Mouse (Mus musculus) ES-Bruce4 (cell line): ENCODE measurements around the gene Tmprss9. TPM values are rescaled to one million over a fixed set of nuclear protein-coding genes. Genes with fewer than 3 reads are reported as not detected.
A peak's percentile ranks its signal among the peaks of the same experiment; 100 is the strongest.

Experiments
- H3K27ac ChIP-seq: 2 replicates; pipeline ENCODE4 v1.5.1; 2012; ENCODE audit warnings: low read length, inconsistent platforms; ENCODE audit not compliant: insufficient read depth
- H3K27me3 ChIP-seq: 2 replicates; pipeline ENCODE4 v1.6.1; 2012; ENCODE audit warnings: mild to moderate bottlenecking, low read length, inconsistent platforms; ENCODE audit not compliant: control insufficient read depth, poor library complexity, insufficient read depth, severe bottlenecking
- H3K36me3 ChIP-seq: 2 replicates; pipeline ENCODE4 v1.6.1; 2012; ENCODE audit warnings: inconsistent platforms, mild to moderate bottlenecking, low read length, moderate library complexity; ENCODE audit not compliant: control insufficient read depth, poor library complexity, insufficient read depth, severe bottlenecking
- H3K4me1 ChIP-seq: one replicate; pipeline ENCODE4 v1.8.1; 2011; ENCODE audit warnings: low read length; ENCODE audit not compliant: control insufficient read depth, insufficient read depth
- H3K4me3 ChIP-seq: 2 replicates; pipeline ENCODE4 v1.5.1; 2011; ENCODE audit warnings: low read depth, mild to moderate bottlenecking, low read length
- H3K9ac ChIP-seq: 2 replicates; pipeline ENCODE4 v1.6.1; 2012; ENCODE audit warnings: low read depth, mild to moderate bottlenecking, inconsistent platforms; ENCODE audit not compliant: poor library complexity, severe bottlenecking
- H3K9me3 ChIP-seq: replicated peaks from 2 replicates; pipeline ENCODE4 v1.6.1; 2012; ENCODE audit warnings: mild to moderate bottlenecking, low read length, inconsistent platforms; ENCODE audit not compliant: control insufficient read depth, poor library complexity, insufficient read depth, severe bottlenecking
- CTCF ChIP-seq: IDR thresholded peaks from one replicate; pipeline ENCODE4 v1.8.1; 2011; ENCODE audit warnings: low read depth, low read length
- EP300 ChIP-seq: IDR thresholded peaks from 2 replicates; pipeline ENCODE4 v1.6.1; 2011; ENCODE audit warnings: low read depth, low read length; ENCODE audit not compliant: insufficient read depth
- POLR2A ChIP-seq: IDR thresholded peaks from one replicate; pipeline ENCODE4 v1.8.1; 2011; ENCODE audit warnings: low read length; ENCODE audit not compliant: insufficient read depth
- polyA plus RNA-seq: library from polyadenylated mRNA; stranded (reverse); fragments of >200 nt; gene quantifications from 2 replicates; pipeline ENCODE4 v1.2.4, GENCODE M21; 2011; ENCODE audit warnings: low read depth; ENCODE audit not compliant: missing spikeins, insufficient read depth, insufficient read length

Tmprss9 gene
- polyA plus RNA-seq, 1 experiment, result 0.22 TPM

DNA sequence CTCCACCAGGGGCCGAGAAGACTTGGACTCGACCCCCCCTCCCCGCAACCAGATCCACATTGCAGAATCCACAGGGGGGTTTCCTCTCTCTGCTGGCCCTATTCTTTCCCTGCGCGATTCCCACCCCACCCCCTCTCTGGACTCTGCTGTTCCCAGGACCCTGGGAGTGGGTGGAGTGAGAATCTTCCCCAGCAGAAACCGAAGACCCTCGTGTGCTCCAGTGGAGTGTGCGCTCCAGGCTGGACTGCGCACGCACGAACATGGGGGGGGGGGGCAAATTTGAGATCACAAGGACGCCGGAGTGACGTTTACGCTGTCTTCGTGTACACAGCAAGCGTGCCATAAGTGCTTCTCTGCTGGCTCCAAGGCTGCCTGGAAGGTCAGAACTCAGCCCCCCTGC lies 64.0 kb downstream of the Tmprss9 start:
- peaks cover 18% of the 10 kb centered on the region for H3K4me1 ChIP-seq
- no peaks in the 10 kb centered on the region for H3K27me3 ChIP-seq
- peaks cover 9% of the 10 kb centered on the region for H3K36me3 ChIP-seq
- TF ChIP-seq CTCF (no peak), EP300 (no peak), POLR2A (no peak)
- no peak overlapping the region for H3K27ac ChIP-seq
- H3K9me3 ChIP-seq, result no peaks in the 10 kb centered on the region
- H3K4me3 ChIP-seq, result peak overlapping the region; percentile 18
- no peak overlapping the region for H3K9ac ChIP-seq

DNA sequence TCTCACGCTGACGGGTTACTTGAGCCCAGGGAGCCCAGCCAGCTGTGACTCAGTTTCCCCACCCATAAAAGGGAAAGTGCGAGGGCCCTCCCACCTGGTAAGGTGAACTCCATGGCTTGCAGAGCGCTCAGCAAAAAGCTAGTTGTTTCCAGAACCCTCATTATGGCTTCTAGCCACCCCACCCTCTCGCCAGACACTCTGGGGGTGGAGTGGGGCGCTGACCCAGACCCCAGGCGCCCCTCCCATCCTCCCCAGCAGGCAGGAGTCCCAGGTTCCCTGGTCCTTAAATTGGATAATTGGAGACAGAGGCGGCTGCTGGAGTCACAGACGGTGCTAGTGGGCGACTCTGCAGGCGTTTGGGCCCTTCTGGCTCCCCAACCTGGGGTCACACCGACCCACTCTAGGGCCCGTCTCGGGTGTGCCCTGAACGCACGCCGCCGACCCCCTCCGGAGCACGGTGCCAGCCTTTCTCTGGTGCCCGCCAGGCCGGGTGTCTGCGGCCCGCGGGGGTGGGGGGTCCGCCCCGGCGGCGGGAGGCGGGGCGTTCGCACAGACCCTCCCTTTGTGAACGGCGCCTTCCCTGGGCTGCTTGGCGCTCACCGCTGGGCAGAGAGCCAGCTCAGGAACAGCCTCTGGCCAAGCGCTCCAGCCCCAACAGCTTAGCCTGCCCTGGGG lies 64.6 kb downstream of the Tmprss9 start:
- Histone ChIP-seq H3K36me3 (peaks cover 5% of the 10 kb centered on the region), H3K4me3 (peak overlapping the region; percentile 18), H3K4me1 (peaks cover 23% of the 10 kb centered on the region), H3K9me3 (no peaks in the 10 kb centered on the region), H3K9ac (no peak overlapping the region), H3K27me3 (no peaks in the 10 kb centered on the region), H3K27ac (no peak overlapping the region)
- TF ChIP-seq CTCF (no peak), POLR2A (no peak), EP300 (no peak)

DNA sequence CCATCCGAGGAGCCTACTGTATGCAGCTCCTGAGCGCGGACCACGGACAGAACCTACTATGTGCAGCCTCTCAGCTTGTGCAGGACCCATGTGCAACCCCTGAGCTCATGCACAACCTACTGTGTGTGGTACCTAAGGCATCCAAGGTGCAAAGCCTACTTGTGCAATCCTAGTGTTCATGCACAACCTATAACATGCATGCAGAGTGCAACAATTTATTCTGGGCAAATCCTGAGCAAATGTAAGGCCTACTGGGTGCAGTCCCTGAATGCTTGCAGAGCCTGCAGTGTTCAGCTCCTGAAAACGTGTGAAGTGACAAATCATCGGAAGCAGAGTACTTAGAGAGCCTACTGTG lies 65.1 kb downstream of the Tmprss9 start:
- 0 out of 2 replicates have a peak overlapping the region, but pooled peaks have one; percentile 0 for H3K4me3 ChIP-seq
- H3K27me3 ChIP-seq, result no peaks in the 10 kb centered on the region
- H3K4me1 ChIP-seq, result peaks cover 25% of the 10 kb centered on the region
- TF ChIP-seq CTCF, result no peak
- TF ChIP-seq EP300, result no peak
- TF ChIP-seq POLR2A, result no peak
- H3K9ac ChIP-seq, result no peak overlapping the region
- H3K9me3 ChIP-seq, result no peaks in the 10 kb centered on the region
- H3K27ac ChIP-seq, result no peak overlapping the region
- peaks cover 2% of the 10 kb centered on the region; the same call in 1 of the 2 replicates for H3K36me3 ChIP-seq

DNA sequence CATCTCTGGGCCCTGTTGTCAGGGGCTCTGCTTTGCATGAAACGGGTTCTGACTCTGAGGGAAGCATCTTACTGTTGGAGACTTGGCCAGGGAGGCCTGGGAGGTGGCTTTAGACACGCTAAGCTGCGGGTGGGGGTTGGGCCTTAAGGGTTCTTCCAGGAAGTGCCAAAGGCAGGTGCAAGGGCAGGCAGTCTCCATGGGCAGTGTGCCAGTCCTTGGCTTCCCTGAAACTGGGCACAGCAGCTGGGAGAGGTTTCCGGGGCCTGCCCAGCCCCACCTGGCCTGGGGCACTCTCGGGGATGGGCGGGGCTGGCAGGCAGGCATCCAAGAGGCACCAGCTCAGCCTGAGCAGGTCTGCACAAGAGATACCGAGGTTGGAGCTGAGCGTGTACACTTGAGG lies 66.0 kb downstream of the Tmprss9 start:
- no peaks in the 10 kb centered on the region for H3K9me3 ChIP-seq
- H3K27ac ChIP-seq, result no peak overlapping the region
- H3K4me3 ChIP-seq, result no peak overlapping the region
- H3K27me3 ChIP-seq, result no peaks in the 10 kb centered on the region
- H3K9ac ChIP-seq, result no peak overlapping the region
- H3K36me3 ChIP-seq, result no peaks in the 10 kb centered on the region
- TF ChIP-seq POLR2A (no peak), EP300 (no peak), CTCF (no peak)
- H3K4me1 ChIP-seq, result peaks cover 26% of the 10 kb centered on the region

DNA sequence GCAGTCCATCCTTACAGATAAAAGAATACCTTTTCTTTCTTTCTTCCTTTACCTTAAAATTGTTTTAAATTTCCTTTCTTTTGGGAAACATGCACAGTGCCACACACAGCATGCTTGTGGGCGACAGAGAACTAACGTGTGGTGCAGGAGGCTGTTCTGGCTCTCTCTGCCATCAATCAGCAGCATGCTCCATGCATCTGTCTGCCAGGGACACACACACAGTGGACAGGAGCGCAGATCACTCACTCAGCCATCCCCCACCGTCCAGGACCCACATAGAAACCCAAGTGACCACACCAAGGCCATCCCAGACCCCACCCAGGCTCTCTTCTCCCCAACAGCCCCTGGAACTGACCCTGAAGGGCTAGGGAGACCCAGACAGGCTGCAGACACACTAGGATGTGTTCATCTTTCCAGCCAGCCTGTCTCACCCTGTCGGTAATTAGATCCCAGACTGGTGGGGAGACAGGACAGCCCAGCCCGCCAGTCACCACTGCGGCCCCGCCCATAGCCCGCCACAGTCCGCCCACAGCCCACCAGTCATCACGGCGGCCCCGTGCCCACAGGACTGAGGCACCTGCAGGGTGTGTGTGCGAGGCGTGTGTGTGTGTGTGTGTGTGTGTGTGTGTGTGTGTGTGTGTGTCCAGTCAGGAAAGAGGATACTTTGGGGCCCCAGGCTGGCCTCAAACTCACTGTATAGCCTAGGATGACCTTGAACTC lies 67.3 kb downstream of the Tmprss9 start:
- no peaks in the 10 kb centered on the region for H3K27me3 ChIP-seq
- no peak overlapping the region for H3K9ac ChIP-seq
- H3K9me3 ChIP-seq, result no peaks in the 10 kb centered on the region
- H3K27ac ChIP-seq, result peak overlapping the region; percentile 22; the same call in 1 of the 2 replicates
- peaks cover 30% of the 10 kb centered on the region for H3K4me1 ChIP-seq
- peak overlapping the region; percentile 38 for H3K4me3 ChIP-seq
- H3K36me3 ChIP-seq, result no peaks in the 10 kb centered on the region
- TF ChIP-seq POLR2A, result no peak
- no peak for TF ChIP-seq CTCF
- no peak for TF ChIP-seq EP300

DNA sequence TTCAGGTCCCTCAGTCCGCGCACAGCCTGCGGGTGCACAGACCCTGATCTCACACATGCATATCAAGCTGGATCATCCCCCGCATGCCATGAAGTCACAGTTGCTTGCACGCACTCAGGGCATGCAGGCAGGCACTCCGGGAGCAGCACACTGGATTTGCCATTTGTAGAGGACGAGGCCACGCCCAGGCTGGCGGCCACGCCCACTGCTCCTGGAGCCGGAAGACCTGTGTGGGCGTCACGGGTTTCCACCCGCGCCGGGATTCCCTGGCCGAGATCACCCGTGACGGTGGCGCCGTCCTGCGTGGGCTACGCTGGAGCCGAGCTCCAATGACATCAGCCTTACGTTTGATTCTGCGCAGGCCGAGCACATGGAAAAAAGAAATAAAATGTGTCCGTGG lies 68.0 kb downstream of the Tmprss9 start:
- Histone ChIP-seq H3K9me3 (no peaks in the 10 kb centered on the region), H3K4me1 (peaks cover 26% of the 10 kb centered on the region), H3K27ac (peak overlapping the region; percentile 96), H3K4me3 (peak overlapping the region; percentile 38), H3K36me3 (no peaks in the 10 kb centered on the region), H3K27me3 (no peaks in the 10 kb centered on the region), H3K9ac (no peak overlapping the region)
- no peak for TF ChIP-seq EP300
